Mouse (Mus musculus) CH12.LX (cell line): Measurements from ENCODE around the gene Zbtb20. TPM values are rescaled to one million over a fixed set of nuclear protein-coding genes. Genes with fewer than 3 reads are reported as not detected.

Experiments used
- DNase-seq: peaks from one replicate; pipeline ENCODE4 v3.0.0-alpha.2; 2013; ENCODE audit errors: extremely low read depth
- H3K27ac ChIP-seq: 2 replicates; pipeline ENCODE4 v1.5.1; 2012; ENCODE audit warnings: low read depth, mild to moderate bottlenecking, control low read depth, moderate library complexity; ENCODE audit not compliant: insufficient read depth
- H3K27me3 ChIP-seq: replicated peaks from 2 replicates; pipeline ENCODE3; 2012; ENCODE audit warnings: inconsistent platforms
- H3K36me3 ChIP-seq, 2 experiments: replicated peaks in 1 of 2; 2 replicates each; pipeline versions ENCODE3 to v1.6.1; 2012; ENCODE audit warnings: inconsistent platforms in 1 of 2, low read length in 1 of 2, mild to moderate bottlenecking in 1 of 2, mixed read lengths in 1 of 2, moderate library complexity in 1 of 2; ENCODE audit not compliant: control insufficient read depth in 1 of 2, insufficient read depth in 1 of 2
- H3K4me1 ChIP-seq, 2 experiments: 2 replicates each; pipeline ENCODE4 v1.6.1; 2012; ENCODE audit warnings: inconsistent platforms in 1 of 2, moderate library complexity in 1 of 2; ENCODE audit not compliant: insufficient read depth in 2 of 2, control insufficient read depth in 1 of 2
- H3K4me2 ChIP-seq: 2 replicates; pipeline ENCODE4 v1.6.1; 2012; ENCODE audit warnings: low read depth, mild to moderate bottlenecking, control low read depth; ENCODE audit not compliant: poor library complexity, insufficient read depth, severe bottlenecking
- H3K4me3 ChIP-seq, 3 experiments: fragments of 150-350 bp in 1 of 3; sonication (generic) in 1 of 3; replicated peaks in 1 of 3; 2 replicates each; pipeline versions ENCODE3 to v1.5.1; 2011 to 2012; ENCODE audit warnings: low read depth in 2 of 3, low read length in 2 of 3, mild to moderate bottlenecking in 2 of 3, moderate library complexity in 2 of 3, control low read depth in 1 of 3, improper control_type of control experiment in 1 of 3, inconsistent platforms in 1 of 3, mixed read lengths in 1 of 3; ENCODE audit not compliant: poor library complexity in 1 of 3
- H3K79me2 ChIP-seq: replicated peaks from 2 replicates; pipeline ENCODE4 v1.6.1; 2012; ENCODE audit warnings: mild to moderate bottlenecking, moderate library complexity; ENCODE audit not compliant: control insufficient read depth, poor library complexity, insufficient read depth, severe bottlenecking; ENCODE audit errors: extremely low read depth
- H3K9ac ChIP-seq: 2 replicates; pipeline ENCODE4 v1.6.1; 2012; ENCODE audit warnings: low read depth, mild to moderate bottlenecking, control low read depth, moderate library complexity; ENCODE audit not compliant: insufficient read depth
- H3K9me3 ChIP-seq: replicated peaks from 2 replicates; pipeline ENCODE3; 2012; ENCODE audit warnings: low read length, inconsistent platforms, mixed read lengths
- BHLHE40 ChIP-seq: IDR thresholded peaks from 2 replicates; pipeline ENCODE4 v1.6.1; 2011; ENCODE audit warnings: mild to moderate bottlenecking, low read depth, low read length, improper control_type of control experiment
- E2F4 ChIP-seq: IDR thresholded peaks from 2 replicates; pipeline ENCODE4 v1.6.1; 2011; ENCODE audit warnings: low read depth, low read length, improper control_type of control experiment; ENCODE audit not compliant: insufficient replicate concordance
- ETS1 ChIP-seq: conservative IDR thresholded peaks from 2 replicates; pipeline ENCODE4 v1.6.1; 2012; ENCODE audit warnings: low read depth, mild to moderate bottlenecking, inconsistent platforms, low read length, improper control_type of control experiment, moderate library complexity
- GABPA ChIP-seq: IDR thresholded peaks from 2 replicates; pipeline ENCODE4 v1.6.1; 2012; ENCODE audit warnings: low read depth, low read length, improper control_type of control experiment, inconsistent platforms; ENCODE audit not compliant: insufficient replicate concordance
- IRF4 ChIP-seq: IDR thresholded peaks from 2 replicates; pipeline ENCODE4 v1.6.1; 2014; ENCODE audit warnings: low read depth, mild to moderate bottlenecking, inconsistent platforms, low read length, improper control_type of control experiment
- MXI1 ChIP-seq: IDR thresholded peaks from 2 replicates; pipeline ENCODE4 v1.6.1; 2011; ENCODE audit warnings: mild to moderate bottlenecking, low read depth, low read length, improper control_type of control experiment
- MYC ChIP-seq: IDR thresholded peaks from 2 replicates; pipeline ENCODE4 v1.6.1; 2011; ENCODE audit warnings: low read depth, mild to moderate bottlenecking, improper control_type of control experiment, low read length
- PAX5 ChIP-seq: IDR thresholded peaks from 2 replicates; pipeline ENCODE4 v1.6.1; 2012; ENCODE audit warnings: low read length, inconsistent platforms, mixed read lengths
- POLR2AphosphoS2 ChIP-seq: IDR thresholded peaks from 2 replicates; pipeline ENCODE4 v1.6.1; 2011; ENCODE audit warnings: low read depth, low read length, improper control_type of control experiment
- RAD21 ChIP-seq: IDR thresholded peaks from 2 replicates; pipeline ENCODE4 v1.6.1; 2011; ENCODE audit warnings: low read depth, mild to moderate bottlenecking, low read length, improper control_type of control experiment, moderate library complexity
- TBP ChIP-seq: conservative IDR thresholded peaks from 2 replicates; pipeline ENCODE4 v1.6.1; 2011; ENCODE audit warnings: low read depth, low read length, improper control_type of control experiment
- TCF12 ChIP-seq: IDR thresholded peaks from 2 replicates; pipeline ENCODE4 v1.6.1; 2014; ENCODE audit warnings: low read depth, mild to moderate bottlenecking, inconsistent platforms, low read length, improper control_type of control experiment
- UBTF ChIP-seq: IDR thresholded peaks from 2 replicates; pipeline ENCODE4 v1.6.1; 2012; ENCODE audit warnings: low read depth, mild to moderate bottlenecking, inconsistent platforms, low read length, improper control_type of control experiment, moderate library complexity
- USF2 ChIP-seq: conservative IDR thresholded peaks from 2 replicates; pipeline ENCODE4 v1.6.1; 2011; ENCODE audit warnings: low read depth, low read length, improper control_type of control experiment
- dilution Hi-C: fragments of 300-500 bp; cut with MboI; formaldehyde crosslinking; loops from 2 replicates; pipeline ENCODE4 v1.14.3; 2020; ENCODE audit warnings: low sequenced_read_pairs; ENCODE audit not compliant: extremely low pct_unique_long_range_greater_than_20kb, extremely low pct_ligation_motif_present
- in situ Hi-C: fragments of 300-500 bp; cut with MboI; formaldehyde crosslinking; loops from 3 replicates; pipeline ENCODE4 v1.14.3; 2019; ENCODE audit warnings: low sequenced_read_pairs, low pct_ligation_motif_present, low pct_unique_long_range_greater_than_20kb, mixed read lengths
- polyA plus RNA-seq: library from polyadenylated mRNA; unstranded; fragments of >175 nt; gene quantifications from 2 replicates; pipeline ENCODE4 v1.2.1, GENCODE M21; 2012; ENCODE audit warnings: low read depth; ENCODE audit not compliant: insufficient read length
- total RNA-seq, 2 experiments: library from RNA; depleted of rRNA; stranded (reverse); fragments of 300-350 nt in 1 of 2; fragments of >200 nt in 1 of 2; gene quantifications; 2 replicates each; pipeline ENCODE4 v1.2.3; 2012 to 2014

Zbtb20 gene
- total and polyA plus RNA-seq, 3 experiments: 24.9 to 58.0 (median 51.6) TPM

DNA sequence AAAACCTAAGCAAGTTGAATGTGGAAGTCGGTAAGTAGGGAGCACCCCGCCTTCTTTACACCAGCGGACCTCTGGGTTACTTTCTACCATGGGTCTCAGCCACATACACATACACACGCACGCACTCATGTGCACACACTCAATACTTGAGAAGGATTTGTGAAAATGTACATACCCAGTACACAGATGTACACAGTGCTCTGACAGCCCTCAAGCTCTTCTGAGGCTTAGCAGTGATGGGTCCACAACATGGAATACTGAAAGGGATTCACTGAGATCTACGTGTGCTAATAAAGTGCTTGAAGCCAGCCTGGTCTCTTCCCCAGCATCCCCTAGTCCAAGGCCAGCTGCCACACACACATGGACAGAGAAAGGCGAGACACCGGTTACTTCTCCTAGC lies 761.6 kb downstream of the Zbtb20 start:
- TF ChIP-seq POLR2AphosphoS2 (0 out of 2 replicates have a peak, but pooled peaks have one; percentile 29), USF2 (no peak), GABPA (no peak), RAD21 (no peak), BHLHE40 (no peak)
- TF ChIP-seq, all 38 proteins: peak for 1
- no peak overlapping the region for H3K4me3 ChIP-seq
- no peak overlapping the region for H3K4me2 ChIP-seq
- H3K36me3 ChIP-seq: peaks cover 58 to 77% of the 10 kb centered on the region in 2 experiments
- peaks cover 0 to 5% of the 10 kb centered on the region in 2 experiments; a peak in 1 of 4 replicates for H3K4me1 ChIP-seq
- no peak overlapping the region for H3K27ac ChIP-seq
- no peak overlapping the region for H3K9ac ChIP-seq
- dilution Hi-C loops (no loop called here), in situ Hi-C loops (no loop called here)
- no peaks in the 10 kb centered on the region for H3K27me3 ChIP-seq
- H3K79me2 ChIP-seq: no peaks in the 10 kb centered on the region
- no peak for DNase-seq
- H3K9me3 ChIP-seq: no peaks in the 10 kb centered on the region

DNA sequence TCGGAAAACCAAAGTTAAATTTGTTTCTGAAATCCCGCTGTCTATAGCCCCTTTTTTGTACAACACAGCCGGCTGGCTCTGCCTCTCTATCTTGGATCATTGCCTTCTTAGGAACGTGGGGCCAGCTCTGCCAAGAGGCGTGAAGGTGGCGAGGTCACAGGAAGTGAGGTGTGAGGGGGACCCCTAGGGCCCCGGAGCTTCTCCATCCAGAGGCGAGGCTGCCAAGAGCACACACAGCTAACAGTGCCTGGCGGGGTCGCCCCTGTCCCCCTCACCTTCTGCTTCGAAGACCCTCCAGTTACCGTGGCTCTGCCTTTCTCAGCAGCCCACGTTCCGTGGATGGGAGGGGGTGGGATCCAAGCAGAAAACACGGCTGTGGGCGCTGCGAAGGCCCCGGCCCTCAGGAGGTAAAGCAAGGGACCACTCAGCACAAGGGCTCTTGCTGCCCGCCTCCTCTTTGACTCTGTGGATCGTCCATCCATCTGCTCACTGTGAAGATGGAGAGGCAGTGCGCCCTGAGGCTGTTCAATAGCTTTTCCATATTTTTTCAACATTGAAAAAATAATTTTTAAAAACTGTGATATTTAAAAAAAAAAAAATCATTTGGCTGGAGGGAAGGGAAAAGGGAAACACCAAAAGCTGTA lies 762.8 kb downstream of the Zbtb20 start:
- no peaks in the 10 kb centered on the region for H3K27me3 ChIP-seq
- H3K4me2 ChIP-seq: no peak overlapping the region
- H3K9ac ChIP-seq: no peak overlapping the region
- H3K36me3 ChIP-seq: peaks cover 49 to 70% of the 10 kb centered on the region in 2 experiments
- H3K27ac ChIP-seq: no peak overlapping the region
- H3K4me1 ChIP-seq: peaks cover 0 to 5% of the 10 kb centered on the region in 2 experiments; a peak in 1 of 4 replicates
- in situ Hi-C loops (no loop called here), dilution Hi-C loops (no loop called here)
- no peak for DNase-seq
- H3K79me2 ChIP-seq: no peaks in the 10 kb centered on the region
- H3K4me3 ChIP-seq: no peak overlapping the region
- no peaks in the 10 kb centered on the region for H3K9me3 ChIP-seq
- TF ChIP-seq UBTF (no peak), IRF4 (no peak), E2F4 (no peak), POLR2AphosphoS2 (no peak), MXI1 (no peak), RAD21 (no peak), TBP (no peak), ETS1 (no peak), MYC (no peak), GABPA (no peak), TCF12 (no peak), PAX5 (no peak)
- TF ChIP-seq, all 38 proteins: peak for 0
